Mouse (Mus musculus): ENCODE results near the gene Pkmyt1. TPM values are rescaled to one million over a fixed set of nuclear protein-coding genes. Genes with fewer than 3 reads are reported as not detected.
"Not testable (repeated sequence)": the region's sequence is repeated elsewhere in the genome, so short reads cannot be mapped to it uniquely, and the experiment has no call there.

The Pkmyt1 gene
- polyA plus RNA-seq, 1 experiment from 2014 or later, result 22.6 TPM

DNA sequence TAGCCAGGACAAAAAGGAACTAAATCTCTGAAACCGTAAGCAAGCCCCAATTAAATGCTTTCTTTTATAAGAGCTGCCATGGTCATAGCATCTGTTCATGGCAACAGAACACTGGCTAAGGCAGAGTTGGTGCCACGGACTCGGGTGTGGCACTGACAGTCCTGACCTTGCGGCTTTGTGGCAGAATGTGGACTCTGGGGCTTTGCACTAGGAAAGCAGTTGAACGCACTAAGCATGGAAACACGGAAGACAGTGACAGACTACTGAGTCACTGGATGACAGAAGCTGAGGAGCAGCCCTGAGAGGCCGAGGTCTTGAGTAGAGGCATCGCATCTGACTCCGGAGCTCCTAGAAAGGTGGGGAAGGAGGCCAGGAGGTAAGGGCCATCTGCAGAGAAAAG lies 31.4 kb downstream of the Pkmyt1 start:
- H3K9me3 ChIP-seq, result no peaks in the 10 kb centered on the region
- no peaks in the 10 kb centered on the region for H3K27me3 ChIP-seq (replicated peaks)
- H3K4me2 ChIP-seq, result no peak overlapping the region
- H3K36me3 ChIP-seq (replicated peaks), result peaks cover 83% of the 10 kb centered on the region
- H3K9ac ChIP-seq, result no peak overlapping the region
- no peak overlapping the region for H3K4me3 ChIP-seq
- no peak overlapping the region for H3K27ac ChIP-seq
- ATAC-seq (replicated peaks), result no peak
- H3K4me1 ChIP-seq, result no peaks in the 10 kb centered on the region
- 93% methylated on average over 9 of the region's 9 CpGs for WGBS

DNA sequence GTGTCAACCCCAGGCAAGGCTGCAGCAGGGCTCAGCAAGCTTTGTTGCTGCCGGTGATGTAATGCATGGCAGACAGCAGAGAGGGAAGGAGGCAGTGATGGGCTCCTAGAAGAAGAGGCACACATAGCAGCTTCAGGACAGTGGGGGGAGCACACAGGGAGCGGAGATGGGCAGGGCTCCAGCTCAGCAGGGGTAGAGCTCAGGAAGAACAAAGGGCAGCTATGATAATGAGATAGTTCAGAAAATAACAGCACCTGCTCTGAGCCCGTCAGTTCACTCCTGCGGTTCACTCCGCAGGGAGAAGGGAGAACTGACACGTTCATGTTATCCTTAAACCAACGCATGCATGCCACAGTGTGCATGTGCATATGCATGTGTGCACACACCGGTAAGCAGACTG lies 32.7 kb downstream of the Pkmyt1 start:
- WGBS, result 63% methylated on average over 8 of the region's 8 CpGs
- no peak overlapping the region for H3K4me2 ChIP-seq
- H3K4me3 ChIP-seq, result no peak overlapping the region
- ATAC-seq (replicated peaks), result no peak
- peaks cover 71% of the 10 kb centered on the region for H3K36me3 ChIP-seq (replicated peaks)
- H3K4me1 ChIP-seq, result no peaks in the 10 kb centered on the region
- no peaks in the 10 kb centered on the region for H3K27me3 ChIP-seq (replicated peaks)
- no peak overlapping the region for H3K27ac ChIP-seq
- H3K9ac ChIP-seq, result no peak overlapping the region
- H3K9me3 ChIP-seq, result no peaks in the 10 kb centered on the region

GRCm38 (mm10) chr17:23760231-23760630 lies 34.1 kb downstream of the Pkmyt1 start:
- no peak overlapping the region for H3K27ac ChIP-seq
- H3K36me3 ChIP-seq (replicated peaks), result peaks cover 64% of the 10 kb centered on the region
- 94% methylated on average over 9 of the region's 9 CpGs for WGBS

GRCm38 (mm10) chr17:23761155-23761554 lies 35.0 kb downstream of the Pkmyt1 start:
- peaks cover 55% of the 10 kb centered on the region for H3K36me3 ChIP-seq (replicated peaks)
- no peak for ATAC-seq (replicated peaks)
- no peak overlapping the region for H3K4me3 ChIP-seq
- H3K9ac ChIP-seq, result no peak overlapping the region
- no peaks in the 10 kb centered on the region for H3K27me3 ChIP-seq (replicated peaks)
- no peak overlapping the region for H3K27ac ChIP-seq
- H3K4me2 ChIP-seq, result no peak overlapping the region
- no peaks in the 10 kb centered on the region for H3K9me3 ChIP-seq
- WGBS, result 96% methylated on average over 3 of the region's 3 CpGs
- H3K4me1 ChIP-seq, result no peaks in the 10 kb centered on the region

More at GRCm38 (mm10) chr17:23760231-23760630, 34.1 kb downstream of the Pkmyt1 start:
- H3K4me2 ChIP-seq, result no peak overlapping the region
- no peak overlapping the region for H3K9ac ChIP-seq
- no peaks in the 10 kb centered on the region for H3K4me1 ChIP-seq
- no peaks in the 10 kb centered on the region for H3K27me3 ChIP-seq (replicated peaks)
- H3K4me3 ChIP-seq, result no peak overlapping the region
- no peaks in the 10 kb centered on the region for H3K9me3 ChIP-seq
- no peak for ATAC-seq (replicated peaks)

GRCm38 (mm10) chr17:23762976-23763375 lies 36.8 kb downstream of the Pkmyt1 start:
- 88% methylated on average over 11 of the region's 11 CpGs for WGBS
- Histone ChIP-seq H3K27ac (no peak overlapping the region), H3K4me2 (no peak overlapping the region), H3K9me3 (no peaks in the 10 kb centered on the region), H3K9ac (no peak overlapping the region), H3K36me3 (replicated peaks) (peaks cover 38% of the 10 kb centered on the region), H3K27me3 (replicated peaks) (no peaks in the 10 kb centered on the region), H3K4me1 (no peaks in the 10 kb centered on the region), H3K4me3 (no peak overlapping the region)
- no peak for ATAC-seq (replicated peaks)

- Histone ChIP-seq H3K36me3 (replicated peaks) (no peaks in the 10 kb centered on the region), H3K4me1 (peaks cover 27% of the 10 kb centered on the region), H3K27ac (peak overlapping the region; percentile 93), H3K9me3 (no peaks in the 10 kb centered on the region), H3K4me2 (peak overlapping the region; percentile 69), H3K27me3 (replicated peaks) (no peaks in the 10 kb centered on the region), H3K4me3 (peak overlapping the region; percentile 94), H3K9ac (peak overlapping the region; percentile 98)
- no peak for ATAC-seq (replicated peaks)
- 7% methylated on average over 2 of the region's 2 CpGs for WGBS
Observed at GRCm38 (mm10) chr17:23770493-23770892, 44.4 kb downstream of the Pkmyt1 start.

GRCm38 (mm10) chr17:23770896-23771283 lies 44.8 kb downstream of the Pkmyt1 start:
- peak; percentile 47; the same call in 1 of the 2 replicates for ATAC-seq (replicated peaks)
- Histone ChIP-seq H3K4me3 (peak overlapping the region; percentile 94), H3K36me3 (replicated peaks) (0 out of 2 replicates have a peak, but pooled peaks cover 2% of the 10 kb centered on the region), H3K9ac (peak overlapping the region; percentile 98), H3K4me1 (peaks cover 27% of the 10 kb centered on the region), H3K4me2 (peak overlapping the region; percentile 69), H3K9me3 (no peaks in the 10 kb centered on the region), H3K27me3 (replicated peaks) (no peaks in the 10 kb centered on the region), H3K27ac (peak overlapping the region; percentile 93)
- WGBS, result under 1% methylated on average over 19 of the region's 19 CpGs

- H3K4me3 ChIP-seq, result peak within 1 kb of the TSS; percentile 94
- H3K9me3 ChIP-seq, result no peaks in the 10 kb centered on the region
- H3K9ac ChIP-seq, result peak within 1 kb of the TSS; percentile 98
- 0 out of 2 replicates have a peak, but pooled peaks cover 2% of the 10 kb centered on the region for H3K36me3 ChIP-seq (replicated peaks)
- WGBS, result 3% methylated on average over 58 of the region's 58 CpGs
- H3K4me1 ChIP-seq, result peaks cover 27% of the 10 kb centered on the region
- peak within 1 kb of the TSS; percentile 93 for H3K27ac ChIP-seq
- peak; percentile 98 for ATAC-seq (replicated peaks)
- peak within 1 kb of the TSS; percentile 69 for H3K4me2 ChIP-seq
- H3K27me3 ChIP-seq (replicated peaks), result no peaks in the 10 kb centered on the region
Observed at GRCm38 (mm10) chr17:23771284-23772218, 45.4 kb downstream of the Pkmyt1 start, which contains the start of gene Flywch1. Gene Flywch1, minus strand, starts transcription at chr17:23771602.

GRCm38 (mm10) chr17:23772219-23772556 lies 46.1 kb downstream of the Pkmyt1 start:
- peak overlapping the region; percentile 94 for H3K4me3 ChIP-seq
- not testable (repeated sequence) for H3K36me3 ChIP-seq (replicated peaks); ATAC-seq (replicated peaks); H3K9ac ChIP-seq; H3K9me3 ChIP-seq; H3K27me3 ChIP-seq (replicated peaks)
- H3K4me2 ChIP-seq, result peak overlapping the region; percentile 69
- H3K4me1 ChIP-seq, result peaks cover 27% of the 10 kb centered on the region
- 88% methylated on average over 2 of the region's 2 CpGs for WGBS
- peak overlapping the region; percentile 72 for H3K27ac ChIP-seq

- H3K27ac ChIP-seq, result no peak overlapping the region
- no peaks in the 10 kb centered on the region for H3K9me3 ChIP-seq
- H3K4me3 ChIP-seq, result no peak overlapping the region
- no peak overlapping the region for H3K9ac ChIP-seq
- no peak for ATAC-seq (replicated peaks)
- 67% methylated on average over 6 of the region's 6 CpGs for WGBS
- H3K4me2 ChIP-seq, result no peak overlapping the region
- peaks cover 24% of the 10 kb centered on the region for H3K4me1 ChIP-seq
- H3K36me3 ChIP-seq (replicated peaks), result 0 out of 2 replicates have a peak, but pooled peaks cover 2% of the 10 kb centered on the region
- H3K27me3 ChIP-seq (replicated peaks), result no peaks in the 10 kb centered on the region
Observed at GRCm38 (mm10) chr17:23773676-23774075, 47.5 kb downstream of the Pkmyt1 start.

DNA sequence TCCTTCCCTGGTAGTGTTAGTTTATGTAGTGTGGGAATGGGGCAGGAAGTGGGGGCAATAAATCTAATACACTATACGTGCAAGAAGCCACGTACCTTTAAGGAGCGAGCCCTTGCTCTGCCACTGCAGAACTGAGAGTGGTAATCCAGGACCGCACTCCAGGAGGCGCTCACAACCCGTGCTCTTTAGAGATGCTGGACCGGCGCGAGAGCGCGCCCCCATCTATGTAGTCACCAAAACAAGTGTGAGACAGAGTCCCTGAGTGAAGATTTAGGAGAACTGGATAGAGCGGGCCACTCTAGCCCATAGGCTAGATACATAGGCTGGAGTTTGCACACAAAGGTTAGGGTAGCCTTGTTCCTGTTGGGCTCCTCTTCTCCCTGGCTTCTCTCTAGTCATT lies 48.0 kb downstream of the Pkmyt1 start:
- ATAC-seq (replicated peaks), result no peak
- H3K4me3 ChIP-seq, result no peak overlapping the region
- H3K36me3 ChIP-seq (replicated peaks), result 0 out of 2 replicates have a peak, but pooled peaks cover 2% of the 10 kb centered on the region
- H3K4me2 ChIP-seq, result no peak overlapping the region
- no peak overlapping the region for H3K27ac ChIP-seq
- no peak overlapping the region for H3K9ac ChIP-seq
- H3K9me3 ChIP-seq, result no peaks in the 10 kb centered on the region
- 9% methylated on average over 12 of the region's 12 CpGs for WGBS
- H3K4me1 ChIP-seq, result peaks cover 22% of the 10 kb centered on the region
- H3K27me3 ChIP-seq (replicated peaks), result no peaks in the 10 kb centered on the region

- WGBS, result 76% methylated on average over 10 of the region's 10 CpGs
- no peaks in the 10 kb centered on the region for H3K27me3 ChIP-seq (replicated peaks)
- no peak for ATAC-seq (replicated peaks)
- H3K9ac ChIP-seq, result no peak overlapping the region
- 0 out of 2 replicates have a peak, but pooled peaks cover 2% of the 10 kb centered on the region for H3K36me3 ChIP-seq (replicated peaks)
- H3K4me3 ChIP-seq, result no peak overlapping the region
- H3K4me2 ChIP-seq, result no peak overlapping the region
- peaks cover 7% of the 10 kb centered on the region for H3K4me1 ChIP-seq
- no peaks in the 10 kb centered on the region for H3K9me3 ChIP-seq
- no peak overlapping the region for H3K27ac ChIP-seq
Observed at GRCm38 (mm10) chr17:23776216-23776615, 50.1 kb downstream of the Pkmyt1 start.
